Mouse (Mus musculus) heart, embryonic 10.5 days (tissue): ENCODE measurements around the gene Gm10130. TPM values are rescaled to one million over a fixed set of nuclear protein-coding genes. Genes with fewer than 3 reads are reported as not detected.

Experiments used
- polyA plus RNA-seq: library from polyadenylated mRNA; unstranded; fragments of >200 nt; fragmentation: Nextera tagmentation; extraction: Ambion mirVana; gene quantifications from 2 replicates; pipeline ENCODE4 v1.2.1, GENCODE M21; 2016

Gm10130 gene
- polyA plus RNA-seq, 1 experiment from 2014 or later: 2.7 TPM

Other genes starting within 250 kb of the Gm10130 start
- gene Zfp120, start 187.0 kb upstream of the Gm10130 start, polyA plus RNA-seq: 4.3 and 5.7 TPM in 2 replicates
- gene Gm10770, start 144.0 kb upstream of the Gm10130 start, polyA plus RNA-seq: not detected in 2 replicates
- gene Gm14139, start 141.9 kb upstream of the Gm10130 start, polyA plus RNA-seq: 0.16 TPM in 1 of 2 replicates, not detected in the other
- gene Zfp937, start 105.6 kb upstream of the Gm10130 start, polyA plus RNA-seq: 5.6 and 7.0 TPM in 2 replicates
- 4.0 and 4.8 TPM in 2 replicates for gene Gm21994, start 68.1 kb upstream of the Gm10130 start, polyA plus RNA-seq
- gene Gm14124, start 66.2 kb upstream of the Gm10130 start, polyA plus RNA-seq: not detected in 2 replicates
- gene 3300002I08Rik, start 39.1 kb downstream of the Gm10130 start, polyA plus RNA-seq: 4.9 and 6.7 TPM in 2 replicates
- gene Zfp442, start 127.8 kb downstream of the Gm10130 start, polyA plus RNA-seq: 5.4 and 8.2 TPM in 2 replicates
- 0.26 and 0.29 TPM in 2 replicates for gene Zfp345, start 161.4 kb downstream of the Gm10130 start, polyA plus RNA-seq
- 0.15 and 0.58 TPM in 2 replicates for gene Cst7, start 246.7 kb downstream of the Gm10130 start, polyA plus RNA-seq